Mouse (Mus musculus): Measurements from ENCODE around the gene Lin7c. TPM values are rescaled to one million over a fixed set of nuclear protein-coding genes. Genes with fewer than 3 reads are reported as not detected.

Gene Lin7c
- total and polyA plus RNA-seq, 2 experiments from 2014 or later = 28.1 to 28.2 TPM

DNA sequence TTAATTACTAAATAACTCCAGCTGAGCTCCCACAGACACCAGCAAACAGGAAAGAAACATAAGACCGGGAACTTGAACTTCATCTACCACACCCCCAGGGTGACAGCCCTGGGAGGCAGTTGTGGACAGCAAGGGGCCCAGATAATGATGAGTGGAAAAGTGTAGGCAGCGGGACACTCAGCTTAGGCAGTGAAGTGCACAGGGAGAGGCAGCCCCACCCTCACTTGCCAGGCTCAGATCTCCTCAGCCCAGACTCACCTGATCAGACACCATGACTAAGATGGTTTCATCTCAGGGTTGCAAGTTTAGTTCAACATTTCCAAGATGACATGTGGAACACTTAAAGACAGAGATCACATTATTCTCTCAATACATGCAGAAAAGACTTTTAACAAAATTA, 18.5 kb downstream of the Lin7c start:
- no peak for DNase-seq (ENCODE audit: low spot score)
- TF ChIP-seq CTCF (IDR thresholded peaks at IDR 0.05; ENCODE audit: low read depth) (no peak), EP300 (IDR thresholded peaks at IDR 0.05; ENCODE audit: low read depth) (no peak)
- no peaks in the 10 kb centered on the region for H3K27me3 ChIP-seq (ENCODE audit: control insufficient read depth, insufficient read depth, low read length)
- H3K4me1 ChIP-seq (ENCODE audit: control insufficient read depth, insufficient read depth) = no peaks in the 10 kb centered on the region
- no peak overlapping the region for H3K4me2 ChIP-seq (ENCODE audit: low read depth, low read length)
- H3K9ac ChIP-seq (replicated peaks; ENCODE audit: low read depth, low read length) = no peak overlapping the region
- ATAC-seq (ENCODE audit: insufficient read depth, low read depth) = no peak
- WGBS = 41% methylated on average over 2 of the region's 2 CpGs
- H3K36me3 ChIP-seq (replicated peaks; ENCODE audit: control insufficient read depth, insufficient read depth, low read length) = no peaks in the 10 kb centered on the region
- no peaks in the 10 kb centered on the region for H3K9me3 ChIP-seq (replicated peaks; ENCODE audit: control insufficient read depth, low read length)
- no peak overlapping the region for H3K27ac ChIP-seq (ENCODE audit: low read depth)
- no peak overlapping the region for H3K4me3 ChIP-seq (ENCODE audit: low read depth, low read length)

DNA sequence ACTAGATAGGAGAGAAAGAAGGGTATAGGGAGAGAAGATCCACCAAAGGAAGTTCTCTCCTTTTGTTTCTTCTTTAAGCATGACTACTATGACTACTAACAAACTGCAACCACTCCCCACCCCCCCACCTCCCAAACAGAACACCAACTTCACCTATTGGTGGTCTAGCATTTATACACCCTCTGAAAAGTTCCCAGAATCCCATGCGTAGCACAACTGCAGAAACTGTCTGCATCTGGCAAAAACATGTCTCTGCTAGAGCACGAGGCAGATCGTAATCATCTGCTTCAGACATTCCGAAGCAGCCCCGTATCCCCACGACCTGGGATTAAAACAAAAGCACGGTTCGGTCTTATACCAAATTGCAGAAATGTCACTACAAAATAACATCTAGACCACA, 21.6 kb downstream of the Lin7c start:
- no peaks in the 10 kb centered on the region for H3K36me3 ChIP-seq (replicated peaks; ENCODE audit: control insufficient read depth, insufficient read depth, low read length)
- no peak overlapping the region for H3K4me3 ChIP-seq (ENCODE audit: low read depth, low read length)
- TF ChIP-seq EP300 (IDR thresholded peaks at IDR 0.05; ENCODE audit: low read depth) (no peak), CTCF (IDR thresholded peaks at IDR 0.05; ENCODE audit: low read depth) (no peak)
- no peak for DNase-seq (ENCODE audit: low spot score)
- no peaks in the 10 kb centered on the region for H3K9me3 ChIP-seq (replicated peaks; ENCODE audit: control insufficient read depth, low read length)
- H3K27ac ChIP-seq (ENCODE audit: low read depth) = no peak overlapping the region
- no peak overlapping the region for H3K4me2 ChIP-seq (ENCODE audit: low read depth, low read length)
- no peak overlapping the region for H3K9ac ChIP-seq (replicated peaks; ENCODE audit: low read depth, low read length)
- no peaks in the 10 kb centered on the region for H3K4me1 ChIP-seq (ENCODE audit: control insufficient read depth, insufficient read depth)
- H3K27me3 ChIP-seq (ENCODE audit: control insufficient read depth, insufficient read depth, low read length) = no peaks in the 10 kb centered on the region
- ATAC-seq (ENCODE audit: insufficient read depth, low read depth) = no peak
- WGBS = 94% methylated on average over 8 of the region's 8 CpGs

DNA sequence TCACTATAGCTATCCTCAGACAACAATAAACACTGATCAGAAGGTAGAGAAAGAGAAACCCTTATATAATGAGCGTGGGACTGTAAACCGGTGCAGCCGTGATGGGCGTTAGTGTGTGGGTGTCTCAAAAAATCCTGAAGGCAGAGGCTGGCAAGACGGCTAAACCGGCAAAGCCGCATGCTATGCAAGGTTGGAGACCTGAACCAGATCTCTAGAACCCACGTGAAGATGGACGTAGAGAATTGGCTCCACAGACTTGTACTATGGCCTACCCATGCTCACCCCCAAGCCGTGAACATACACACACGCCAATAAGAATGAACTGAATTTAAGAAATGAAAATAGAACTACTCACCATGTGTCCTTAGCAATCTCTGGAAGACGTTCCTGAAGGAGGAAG, 22.1 kb downstream of the Lin7c start:
- Histone ChIP-seq H3K27me3 (ENCODE audit: control insufficient read depth, insufficient read depth, low read length) (no peaks in the 10 kb centered on the region), H3K36me3 (replicated peaks; ENCODE audit: control insufficient read depth, insufficient read depth, low read length) (no peaks in the 10 kb centered on the region), H3K4me1 (ENCODE audit: control insufficient read depth, insufficient read depth) (no peaks in the 10 kb centered on the region), H3K4me3 (ENCODE audit: low read depth, low read length) (no peak overlapping the region), H3K4me2 (ENCODE audit: low read depth, low read length) (no peak overlapping the region), H3K27ac (ENCODE audit: low read depth) (no peak overlapping the region), H3K9me3 (replicated peaks; ENCODE audit: control insufficient read depth, low read length) (no peaks in the 10 kb centered on the region), H3K9ac (replicated peaks; ENCODE audit: low read depth, low read length) (no peak overlapping the region)
- ATAC-seq (ENCODE audit: insufficient read depth, low read depth) (no peak), DNase-seq (ENCODE audit: low spot score) (no peak)
- TF ChIP-seq CTCF (IDR thresholded peaks at IDR 0.05; ENCODE audit: low read depth) (no peak), EP300 (IDR thresholded peaks at IDR 0.05; ENCODE audit: low read depth) (no peak)
- WGBS = 80% methylated on average over 12 of the region's 12 CpGs

DNA sequence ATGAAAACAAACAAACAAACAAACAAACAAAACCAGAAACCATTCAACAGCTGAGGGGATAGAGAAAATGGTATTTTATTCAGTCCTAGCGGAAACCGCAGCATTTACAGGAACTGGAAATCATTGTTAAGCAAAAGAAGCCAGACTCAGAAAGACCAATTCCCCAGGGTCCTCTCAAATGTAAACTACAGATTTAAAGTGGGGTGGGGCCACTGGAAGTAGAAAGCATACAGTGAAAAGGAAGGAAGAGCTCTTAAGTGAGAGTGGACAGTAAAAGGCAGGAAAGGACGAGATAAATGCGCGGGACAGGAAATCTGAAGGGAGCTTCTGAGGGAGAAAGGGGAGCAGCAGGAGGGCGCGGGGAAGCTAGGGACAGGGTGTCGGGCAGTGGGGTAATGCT, 22.6 kb downstream of the Lin7c start:
- DNase-seq (ENCODE audit: low spot score) = no peak
- Histone ChIP-seq H3K27me3 (ENCODE audit: control insufficient read depth, insufficient read depth, low read length) (no peaks in the 10 kb centered on the region), H3K27ac (ENCODE audit: low read depth) (no peak overlapping the region), H3K36me3 (replicated peaks; ENCODE audit: control insufficient read depth, insufficient read depth, low read length) (no peaks in the 10 kb centered on the region), H3K4me2 (ENCODE audit: low read depth, low read length) (no peak overlapping the region), H3K4me3 (ENCODE audit: low read depth, low read length) (no peak overlapping the region), H3K9ac (replicated peaks; ENCODE audit: low read depth, low read length) (no peak overlapping the region), H3K4me1 (ENCODE audit: control insufficient read depth, insufficient read depth) (no peaks in the 10 kb centered on the region), H3K9me3 (replicated peaks; ENCODE audit: control insufficient read depth, low read length) (no peaks in the 10 kb centered on the region)
- WGBS = 62% methylated on average over 8 of the region's 8 CpGs
- ATAC-seq (ENCODE audit: insufficient read depth, low read depth) = no peak
- TF ChIP-seq CTCF (IDR thresholded peaks at IDR 0.05; ENCODE audit: low read depth) = no peak

DNA sequence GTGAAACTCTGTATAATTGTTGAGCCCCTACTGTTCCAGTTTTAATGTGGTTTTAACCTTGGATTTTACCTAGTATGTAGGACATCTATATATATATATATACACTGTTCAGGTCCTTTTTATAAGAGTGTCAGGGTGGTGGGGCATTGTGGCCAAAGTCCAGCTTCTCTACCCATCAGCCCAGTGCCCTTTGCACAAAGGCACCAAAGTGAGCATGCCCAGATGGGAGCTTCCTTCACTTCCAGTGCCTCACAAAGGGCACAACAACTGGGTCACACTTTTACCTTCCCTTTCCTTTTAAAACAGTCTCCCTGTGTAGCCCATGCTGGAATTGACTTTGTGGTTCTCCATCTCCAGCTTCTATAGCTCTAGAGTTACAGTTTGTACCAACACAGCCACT, 23.9 kb downstream of the Lin7c start:
- Histone ChIP-seq H3K27me3 (ENCODE audit: control insufficient read depth, insufficient read depth, low read length) (no peaks in the 10 kb centered on the region), H3K9ac (replicated peaks; ENCODE audit: low read depth, low read length) (no peak overlapping the region), H3K4me2 (ENCODE audit: low read depth, low read length) (no peak overlapping the region), H3K9me3 (replicated peaks; ENCODE audit: control insufficient read depth, low read length) (no peaks in the 10 kb centered on the region), H3K27ac (ENCODE audit: low read depth) (no peak overlapping the region), H3K36me3 (replicated peaks; ENCODE audit: control insufficient read depth, insufficient read depth, low read length) (no peaks in the 10 kb centered on the region), H3K4me3 (ENCODE audit: low read depth, low read length) (no peak overlapping the region), H3K4me1 (ENCODE audit: control insufficient read depth, insufficient read depth) (peaks cover 11% of the 10 kb centered on the region)
- ATAC-seq (ENCODE audit: insufficient read depth, low read depth) (no peak), DNase-seq (ENCODE audit: low spot score) (no peak)
- no peak for TF ChIP-seq EP300 (IDR thresholded peaks at IDR 0.05; ENCODE audit: low read depth)
- TF ChIP-seq CTCF (IDR thresholded peaks at IDR 0.05; ENCODE audit: low read depth) = no peak

DNA sequence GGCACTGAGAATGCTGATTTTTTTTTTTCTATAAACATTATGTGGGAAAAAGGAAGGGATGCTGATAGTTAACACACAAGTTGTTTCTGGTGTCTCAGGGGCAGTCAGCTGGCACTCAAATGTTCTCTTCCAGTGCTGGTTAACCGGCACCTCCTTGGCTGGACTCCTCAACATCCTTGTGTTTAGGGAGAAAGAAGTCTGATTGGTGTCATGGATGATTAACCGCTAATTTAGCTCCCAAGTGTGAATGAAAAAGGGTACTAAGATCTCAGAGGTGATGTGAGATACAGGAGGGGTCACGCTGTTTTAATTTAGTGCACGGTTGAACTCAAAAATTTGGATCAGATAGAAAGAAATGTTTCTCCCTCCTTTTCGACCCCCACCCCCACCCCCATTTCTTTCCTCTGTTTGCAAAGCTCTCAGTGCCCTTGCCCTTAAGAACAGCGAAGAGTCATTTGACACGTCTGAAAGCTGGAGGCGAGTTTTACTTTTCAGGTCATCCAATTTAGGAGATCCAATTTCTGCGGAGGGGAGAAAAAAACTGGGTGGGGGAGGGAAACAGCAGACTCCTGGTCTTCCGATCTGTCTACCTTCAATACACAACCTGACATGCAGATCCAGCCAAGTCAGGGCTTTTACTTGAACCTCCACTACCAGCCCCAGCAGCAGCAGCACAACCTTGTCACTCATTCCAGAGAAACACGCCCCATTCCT, 26.3 kb downstream of the Lin7c start:
- 0 out of 2 replicates have a peak overlapping the region, but pooled peaks have one; percentile 90 for H3K9ac ChIP-seq (replicated peaks; ENCODE audit: low read depth, low read length)
- 13% methylated on average over 11 of the region's 11 CpGs for WGBS
- no peaks in the 10 kb centered on the region for H3K36me3 ChIP-seq (replicated peaks; ENCODE audit: control insufficient read depth, insufficient read depth, low read length)
- H3K4me2 ChIP-seq (ENCODE audit: low read depth, low read length) = peak overlapping the region; percentile 84
- DNase-seq (ENCODE audit: low spot score) (no peak), ATAC-seq (ENCODE audit: insufficient read depth, low read depth) (no peak)
- no peaks in the 10 kb centered on the region for H3K9me3 ChIP-seq (replicated peaks; ENCODE audit: control insufficient read depth, low read length)
- TF ChIP-seq CTCF (IDR thresholded peaks at IDR 0.05; ENCODE audit: low read depth) (0 out of 2 replicates have a peak, but pooled peaks have one; percentile 2), EP300 (IDR thresholded peaks at IDR 0.05; ENCODE audit: low read depth) (no peak)
- H3K4me3 ChIP-seq (ENCODE audit: low read depth, low read length) = peak overlapping the region; percentile 73
- H3K27ac ChIP-seq (ENCODE audit: low read depth) = peak overlapping the region; percentile 49; the same call in 1 of the 2 replicates
- peaks cover 33% of the 10 kb centered on the region for H3K4me1 ChIP-seq (ENCODE audit: control insufficient read depth, insufficient read depth)
- H3K27me3 ChIP-seq (ENCODE audit: control insufficient read depth, insufficient read depth, low read length) = no peaks in the 10 kb centered on the region

Data from heart, postnatal 0 days (tissue).